Mouse (Mus musculus) megakaryocyte, embryonic 14.5 days (primary cell): Measurements from ENCODE around the gene Rft1. TPM values are rescaled to one million over a fixed set of nuclear protein-coding genes. Genes with fewer than 3 reads are reported as not detected.
A peak's percentile ranks its signal among the peaks of the same experiment; 100 is the strongest.

Experiments used
- H3K27me3 ChIP-seq: replicated peaks from 2 replicates; pipeline ENCODE3; 2012; ENCODE audit warnings: inconsistent platforms
- H3K36me3 ChIP-seq: replicated peaks from 2 replicates; pipeline ENCODE3; 2012; ENCODE audit warnings: low read length, inconsistent platforms, mixed read lengths
- H3K4me1 ChIP-seq: 2 replicates; pipeline ENCODE4 v1.6.1; 2012; ENCODE audit warnings: inconsistent platforms
- H3K4me3 ChIP-seq: replicated peaks from 2 replicates; pipeline ENCODE3; 2012; ENCODE audit warnings: moderate library complexity, mild to moderate bottlenecking, inconsistent platforms
- H3K9me3 ChIP-seq: 2 replicates; pipeline ENCODE4 v1.6.1; 2012; ENCODE audit warnings: inconsistent platforms
- FLI1 ChIP-seq: IDR thresholded peaks from 2 replicates; pipeline ENCODE4 v1.6.1; 2012; ENCODE audit warnings: low read length, inconsistent platforms, mixed read lengths
- GATA1 ChIP-seq: IDR thresholded peaks from 3 replicates; pipeline ENCODE4 v1.6.1; 2012; ENCODE audit warnings: mixed read lengths, low read length, inconsistent platforms, borderline replicate concordance
- polyA plus RNA-seq: library from polyadenylated mRNA; stranded (reverse); fragments of >175 nt; gene quantifications from 2 replicates; pipeline ENCODE4 v1.2.3, GENCODE M21; 2012; ENCODE audit warnings: low replicate concordance; ENCODE audit not compliant: insufficient read depth

The Rft1 gene
- polyA plus RNA-seq, 1 experiment: 2.6 TPM

- Histone ChIP-seq H3K9me3 (no peaks in the 10 kb centered on the region), H3K27me3 (no peaks in the 10 kb centered on the region), H3K4me3 (no peak overlapping the region), H3K4me1 (peaks cover 29% of the 10 kb centered on the region), H3K36me3 (peaks cover 93% of the 10 kb centered on the region)
- TF ChIP-seq FLI1: no peak
Observed at GRCm38 (mm10) chr14:30666604-30667003, 12.4 kb downstream of the Rft1 start.

GRCm38 (mm10) chr14:30670161-30670560 lies 16.0 kb downstream of the Rft1 start:
- Histone ChIP-seq H3K4me1 (peaks cover 61% of the 10 kb centered on the region), H3K9me3 (no peaks in the 10 kb centered on the region), H3K27me3 (no peaks in the 10 kb centered on the region), H3K36me3 (peaks cover 82% of the 10 kb centered on the region), H3K4me3 (no peak overlapping the region)
- TF ChIP-seq GATA1 (no peak), FLI1 (no peak)

GRCm38 (mm10) chr14:30671095-30671985 lies 17.2 kb downstream of the Rft1 start:
- Histone ChIP-seq H3K27me3 (no peaks in the 10 kb centered on the region), H3K4me1 (peaks cover 70% of the 10 kb centered on the region), H3K9me3 (no peaks in the 10 kb centered on the region), H3K4me3 (peak overlapping the region; percentile 77), H3K36me3 (peaks cover 79% of the 10 kb centered on the region)
- TF ChIP-seq GATA1 (no peak), FLI1 (no peak)

- no peaks in the 10 kb centered on the region for H3K27me3 ChIP-seq
- peaks cover 79% of the 10 kb centered on the region for H3K36me3 ChIP-seq
- no peak overlapping the region for H3K4me3 ChIP-seq
- no peak for TF ChIP-seq FLI1
- no peak for TF ChIP-seq GATA1
- peaks cover 70% of the 10 kb centered on the region for H3K4me1 ChIP-seq
- no peaks in the 10 kb centered on the region for H3K9me3 ChIP-seq
Observed at GRCm38 (mm10) chr14:30671986-30672312, 17.8 kb downstream of the Rft1 start.

- TF ChIP-seq FLI1 (no peak), GATA1 (peak; percentile 59; the same call in 1 of the 3 replicates)
- peak overlapping the region; percentile 42 for H3K4me3 ChIP-seq
- no peaks in the 10 kb centered on the region for H3K9me3 ChIP-seq
- H3K27me3 ChIP-seq: no peaks in the 10 kb centered on the region
- peaks cover 79% of the 10 kb centered on the region for H3K36me3 ChIP-seq
- peaks cover 67% of the 10 kb centered on the region for H3K4me1 ChIP-seq
Observed at GRCm38 (mm10) chr14:30674947-30675346, 20.8 kb downstream of the Rft1 start.

GRCm38 (mm10) chr14:30682131-30682530 lies 28.0 kb downstream of the Rft1 start:
- Histone ChIP-seq H3K36me3 (peaks cover 91% of the 10 kb centered on the region), H3K4me1 (peaks cover 9% of the 10 kb centered on the region; the same call in 1 of the 2 replicates), H3K4me3 (no peak overlapping the region), H3K27me3 (no peaks in the 10 kb centered on the region), H3K9me3 (no peaks in the 10 kb centered on the region)
- TF ChIP-seq FLI1 (no peak), GATA1 (no peak)

- Histone ChIP-seq H3K27me3 (no peaks in the 10 kb centered on the region), H3K9me3 (no peaks in the 10 kb centered on the region), H3K4me3 (no peak overlapping the region), H3K4me1 (peaks cover 20% of the 10 kb centered on the region), H3K36me3 (peaks cover 72% of the 10 kb centered on the region)
- TF ChIP-seq GATA1: no peak
- no peak for TF ChIP-seq FLI1
Observed at GRCm38 (mm10) chr14:30690685-30691084, 36.5 kb downstream of the Rft1 start.

GRCm38 (mm10) chr14:30692439-30692838 lies 38.3 kb downstream of the Rft1 start:
- Histone ChIP-seq H3K27me3 (peaks cover 4% of the 10 kb centered on the region), H3K4me3 (no peak overlapping the region), H3K36me3 (peaks cover 59% of the 10 kb centered on the region), H3K4me1 (peaks cover 20% of the 10 kb centered on the region), H3K9me3 (no peaks in the 10 kb centered on the region)
- no peak for TF ChIP-seq GATA1
- no peak for TF ChIP-seq FLI1

GRCm38 (mm10) chr14:30694786-30695185 lies 40.6 kb downstream of the Rft1 start:
- Histone ChIP-seq H3K9me3 (no peaks in the 10 kb centered on the region), H3K36me3 (peaks cover 44% of the 10 kb centered on the region), H3K4me3 (no peak overlapping the region), H3K4me1 (peaks cover 26% of the 10 kb centered on the region), H3K27me3 (peaks cover 15% of the 10 kb centered on the region)
- TF ChIP-seq GATA1 (no peak), FLI1 (no peak)

- no peaks in the 10 kb centered on the region for H3K9me3 ChIP-seq
- H3K27me3 ChIP-seq: peaks cover 17% of the 10 kb centered on the region
- H3K36me3 ChIP-seq: peaks cover 36% of the 10 kb centered on the region
- peaks cover 29% of the 10 kb centered on the region for H3K4me1 ChIP-seq
- H3K4me3 ChIP-seq: no peak overlapping the region
- TF ChIP-seq FLI1: no peak
- TF ChIP-seq GATA1: no peak
Observed at GRCm38 (mm10) chr14:30695609-30696008, 41.4 kb downstream of the Rft1 start.
